ENCODE assay signal across 9 mouse cellular contexts in the genomic region with DNA sequence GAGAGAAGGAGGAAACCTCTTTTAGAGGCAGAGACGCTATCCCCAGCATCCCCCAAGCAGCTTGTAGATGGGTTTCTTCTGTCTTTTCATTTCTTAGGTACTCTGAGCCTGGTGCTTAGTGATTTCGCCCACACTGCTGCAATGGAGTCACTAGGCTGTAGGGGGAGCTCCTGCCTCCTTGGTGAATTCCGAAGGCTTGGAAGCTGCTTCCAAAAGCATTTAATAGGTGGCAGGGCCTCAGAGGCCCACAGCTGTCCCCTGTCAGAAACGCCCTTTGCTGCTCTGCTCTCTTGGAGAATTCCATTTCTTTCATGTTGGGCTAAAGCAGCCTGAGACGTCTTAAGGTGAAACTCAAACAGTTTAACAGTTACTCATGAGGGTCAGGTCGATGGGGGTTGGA.
DNase-seq lines count a peak whose midpoint lies in the region; ATAC-seq and TF ChIP-seq lines count a peak whose summit lies in the region.
"Had no signal": no experiment of that assay in that cellular context is flagged by ENCODE, and none has a peak within 500 bp of the region (broad histone marks: within the 10 kb centered on the region; RNA-seq: fewer than 3 reads in every experiment).

No protein-coding gene starts in this region.

- intact Hi-C loops in gastrocnemius, postnatal 14 days (cut with DNase I; ENCODE audit: low total_unique reads): no loop called here
- intact Hi-C loops in left cerebral cortex, postnatal 36 days (cut with DNase I): loop anchor here (2.0 to 10.0 kb wide), 2 partner anchors 527 to 1457 kb away; no protein-coding TSS in a partner anchor

- H3K4me3 ChIP-seq in liver, embryonic 12.5 days: no peak overlapping the region
- H3K4me3 ChIP-seq in kidney, adult 2 months (ENCODE audit: insufficient read depth, low read depth, low read length): no peak overlapping the region
- H3K4me3 ChIP-seq in midbrain, embryonic 16.5 days (ENCODE audit: low read depth, low read length): no peak overlapping the region

- 17% methylated on average over 6 of the region's 6 CpGs for WGBS in liver, embryonic 12.5 days (ENCODE audit: insufficient replicate concordance)
- 11% methylated on average over 6 of the region's 6 CpGs for WGBS in kidney, adult 2 months
- 14% methylated on average over 6 of the region's 6 CpGs for WGBS in midbrain, embryonic 16.5 days

- no peak overlapping the region for H3K27ac ChIP-seq in liver, embryonic 12.5 days
- no peak overlapping the region for H3K27ac ChIP-seq in kidney, adult 2 months (ENCODE audit: insufficient read depth, low read depth, low read length)
- no peak overlapping the region for H3K27ac ChIP-seq in midbrain, embryonic 16.5 days (ENCODE audit: low read length)

- no peak overlapping the region for H3K9ac ChIP-seq in liver, embryonic 12.5 days
- no peak overlapping the region for H3K9ac ChIP-seq in midbrain, embryonic 16.5 days (ENCODE audit: low read depth, low read length)

- ATAC-seq in liver, embryonic 12.5 days: no peak
- ATAC-seq in midbrain, embryonic 16.5 days: no peak

- no peaks in the 10 kb centered on the region for H3K36me3 ChIP-seq in liver, embryonic 12.5 days
- no peaks in the 10 kb centered on the region for H3K36me3 ChIP-seq in kidney, adult 2 months (ENCODE audit: control insufficient read depth, insufficient read depth, low read length)
- H3K36me3 ChIP-seq in midbrain, embryonic 16.5 days (ENCODE audit: control insufficient read depth, insufficient read depth, low read length): no peaks in the 10 kb centered on the region
- H3K36me3 ChIP-seq: G1E had no signal

- H3K27me3 ChIP-seq in liver, embryonic 12.5 days (replicated peaks): no peaks in the 10 kb centered on the region
- H3K27me3 ChIP-seq in kidney, adult 2 months (replicated peaks; ENCODE audit: control insufficient read depth, insufficient read depth, low read length): no peaks in the 10 kb centered on the region
- H3K27me3 ChIP-seq in midbrain, embryonic 16.5 days (ENCODE audit: control insufficient read depth, insufficient read depth, low read depth, low read length): no peaks in the 10 kb centered on the region

- H3K4me1 ChIP-seq in liver, embryonic 12.5 days: no peaks in the 10 kb centered on the region
- H3K4me1 ChIP-seq in kidney, adult 2 months (ENCODE audit: control insufficient read depth, insufficient read depth, low read length): no peaks in the 10 kb centered on the region; the same call in 1 of the 2 replicates
- H3K4me1 ChIP-seq in midbrain, embryonic 16.5 days (ENCODE audit: control insufficient read depth, insufficient read depth, low read length): 0 out of 2 replicates have a peak, but pooled peaks cover 2% of the 10 kb centered on the region

- peak; percentile 33 for DNase-seq in liver
- DNase-seq in cerebellum, postnatal 36 days: peak; percentile 37 to 51
- peak; percentile 49 for DNase-seq in gastrocnemius, postnatal 14 days
- peak; percentile 80 for DNase-seq in kidney, adult 2 months
- DNase-seq in left cerebral cortex, postnatal 36 days (ENCODE audit: low spot score in 2 of 2): peak; percentile 57 to 62
- peak; percentile 33 for DNase-seq in telencephalon, adult 2 months (ENCODE audit: low read depth, low spot score)

- peak; percentile 93 for TF ChIP-seq CTCF in kidney, adult 2 months (conservative IDR thresholded peaks at IDR 0.05; ENCODE audit: insufficient read depth, insufficient read length, low read depth, low read length)

- H3K9me3 ChIP-seq in liver, embryonic 12.5 days (replicated peaks): no peaks in the 10 kb centered on the region
- no peaks in the 10 kb centered on the region for H3K9me3 ChIP-seq in midbrain, embryonic 16.5 days (replicated peaks; ENCODE audit: control insufficient read depth, low read length, poor library complexity, severe bottlenecking)

- no peak for TF ChIP-seq POLR2A in kidney, adult 2 months (IDR thresholded peaks at IDR 0.05; ENCODE audit: low read depth, low read length)

- no peak overlapping the region for H3K4me2 ChIP-seq in liver, embryonic 12.5 days
- H3K4me2 ChIP-seq in midbrain, embryonic 16.5 days (ENCODE audit: low read length): peak overlapping the region; percentile 28
